Mouse (Mus musculus): Measurements from ENCODE around the gene Exosc10. TPM values are rescaled to one million over a fixed set of nuclear protein-coding genes. Genes with fewer than 3 reads are reported as not detected.

Exosc10 gene
- polyA plus RNA-seq, 1 experiment, result 33.4 TPM

DNA sequence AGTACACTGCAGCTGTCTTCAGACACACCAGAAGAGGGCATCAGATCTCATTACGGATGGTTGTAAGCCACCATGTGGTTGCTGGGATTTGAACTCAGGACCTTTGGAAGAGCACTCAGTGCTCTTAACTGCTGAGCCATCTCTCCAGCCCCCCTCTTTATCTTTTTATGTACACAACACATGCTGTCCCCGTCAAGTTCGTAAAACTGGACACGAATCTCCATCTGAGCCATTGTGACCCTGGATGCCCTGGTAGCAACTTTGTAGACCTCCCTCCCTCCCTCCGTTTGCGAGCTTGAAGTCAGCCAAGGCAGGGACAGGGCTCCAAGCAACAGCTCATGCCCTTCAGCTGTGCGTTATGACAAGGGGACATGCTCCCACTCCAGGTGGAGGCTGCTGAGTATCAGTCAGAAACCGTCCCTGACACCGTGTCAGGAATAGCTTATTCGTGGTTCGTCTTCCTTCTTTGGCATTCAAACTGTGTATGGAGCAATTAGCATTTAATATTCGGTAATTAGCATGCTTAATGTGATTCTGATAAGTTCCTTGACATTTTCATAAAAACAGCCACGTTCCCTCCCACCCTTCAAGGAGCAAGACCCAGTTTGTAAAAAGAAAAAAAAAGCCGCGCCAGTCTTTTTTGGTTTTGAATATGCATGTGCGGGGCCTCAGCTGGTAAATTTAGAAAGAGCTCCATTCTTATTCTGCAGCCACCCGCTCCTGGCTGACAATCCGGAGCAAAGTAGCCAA, 32.4 kb downstream of the Exosc10 start:
- WGBS, result 4% methylated on average over 18 of the region's 18 CpGs
- peak; percentile 17 for DNase-seq
- TF ChIP-seq CTCF (IDR thresholded peaks at IDR 0.05; ENCODE audit: insufficient read depth, low read length), result no peak
- no peak for TF ChIP-seq POLR2A (IDR thresholded peaks at IDR 0.05; ENCODE audit: borderline replicate concordance, extremely low read depth, low read depth, low read length)

DNA sequence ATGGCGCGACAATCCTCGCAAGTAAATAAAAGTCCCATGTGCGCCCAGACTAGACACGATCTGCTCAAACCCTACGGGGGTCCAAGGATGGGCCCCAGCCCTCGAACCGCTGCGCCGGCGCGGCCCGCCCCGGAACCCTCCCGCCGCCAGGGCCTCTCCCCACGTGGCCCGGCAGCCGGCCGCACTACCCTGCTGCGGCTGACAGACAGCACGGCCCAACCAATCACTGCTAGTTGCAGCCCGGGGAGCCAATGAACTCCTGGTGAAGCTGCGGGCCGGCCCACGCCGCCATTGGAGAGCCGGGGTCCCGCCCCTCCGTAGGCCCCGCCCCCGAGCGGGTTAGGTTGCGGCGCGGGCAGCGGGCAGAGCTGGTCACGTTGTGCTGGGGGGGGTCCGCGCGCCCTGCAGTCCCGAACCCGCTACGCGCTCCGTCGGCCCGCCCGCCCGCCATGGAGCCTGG, 33.0 kb downstream of the Exosc10 start, which contains the start of gene Srm:
TSS of gene Srm (plus strand) at position 333 of the 460 bp plus-strand sequence.
- under 1% methylated on average over 48 of the region's 50 CpGs for WGBS
- Histone ChIP-seq H3K4me3 (replicated peaks; ENCODE audit: extremely low read depth, low read depth, low read length) (peak within 1 kb of the TSS; percentile 82), H3K4me1 (ENCODE audit: control insufficient read depth, insufficient read depth, low read length) (peaks cover 9% of the 10 kb centered on the region)
- TF ChIP-seq CTCF (IDR thresholded peaks at IDR 0.05; ENCODE audit: insufficient read depth, low read length) (no peak), POLR2A (IDR thresholded peaks at IDR 0.05; ENCODE audit: borderline replicate concordance, extremely low read depth, low read depth, low read length) (no peak)
- peak; percentile 95 for DNase-seq

More for the DNA sequence above, 32.4 kb downstream of the Exosc10 start:
- peaks cover 9% of the 10 kb centered on the region for H3K4me1 ChIP-seq (ENCODE audit: control insufficient read depth, insufficient read depth, low read length)
- H3K4me3 ChIP-seq (replicated peaks; ENCODE audit: extremely low read depth, low read depth, low read length), result peak overlapping the region; percentile 82

DNA sequence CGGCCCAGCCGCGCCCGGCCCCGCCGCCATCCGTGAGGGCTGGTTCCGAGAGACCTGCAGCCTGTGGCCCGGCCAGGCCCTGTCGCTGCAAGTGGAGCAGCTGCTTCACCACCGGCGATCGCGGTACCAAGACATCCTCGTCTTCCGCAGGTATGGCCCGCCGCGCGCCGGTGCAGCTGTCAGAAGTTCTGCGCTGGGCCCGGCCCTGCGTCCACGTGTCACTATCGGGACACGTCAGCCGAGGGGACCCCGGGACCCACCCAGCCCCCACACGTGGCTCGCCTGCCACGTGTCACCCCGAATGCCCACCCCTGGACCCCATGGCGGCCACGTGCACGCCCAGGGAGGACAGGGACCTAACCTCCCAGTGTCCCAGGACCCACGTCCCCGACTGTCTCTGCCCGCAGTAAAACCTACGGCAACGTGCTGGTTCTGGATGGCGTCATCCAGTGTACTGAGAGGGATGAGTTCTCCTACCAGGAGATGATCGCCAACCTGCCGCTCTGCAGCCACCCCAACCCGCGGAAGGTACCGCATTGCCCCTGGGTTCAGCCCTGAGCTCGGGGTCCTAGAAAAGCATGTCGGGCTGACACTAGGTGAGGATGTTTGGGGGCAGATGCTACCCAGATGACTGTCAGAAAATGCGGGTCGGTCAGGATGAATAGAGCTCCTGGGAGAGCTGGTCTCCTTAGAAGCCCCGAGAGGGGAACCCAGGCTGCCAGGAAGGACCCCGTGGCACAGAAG, 33.6 kb downstream of the Exosc10 start:
- no peak for DNase-seq
- TF ChIP-seq CTCF (IDR thresholded peaks at IDR 0.05; ENCODE audit: insufficient read depth, low read length), result no peak
- TF ChIP-seq POLR2A (IDR thresholded peaks at IDR 0.05; ENCODE audit: borderline replicate concordance, extremely low read depth, low read depth, low read length), result no peak
- Histone ChIP-seq H3K4me3 (replicated peaks; ENCODE audit: extremely low read depth, low read depth, low read length) (peak overlapping the region; percentile 74), H3K4me1 (ENCODE audit: control insufficient read depth, insufficient read depth, low read length) (peaks cover 9% of the 10 kb centered on the region)
- under 1% methylated on average over 53 of the region's 53 CpGs for WGBS

DNA sequence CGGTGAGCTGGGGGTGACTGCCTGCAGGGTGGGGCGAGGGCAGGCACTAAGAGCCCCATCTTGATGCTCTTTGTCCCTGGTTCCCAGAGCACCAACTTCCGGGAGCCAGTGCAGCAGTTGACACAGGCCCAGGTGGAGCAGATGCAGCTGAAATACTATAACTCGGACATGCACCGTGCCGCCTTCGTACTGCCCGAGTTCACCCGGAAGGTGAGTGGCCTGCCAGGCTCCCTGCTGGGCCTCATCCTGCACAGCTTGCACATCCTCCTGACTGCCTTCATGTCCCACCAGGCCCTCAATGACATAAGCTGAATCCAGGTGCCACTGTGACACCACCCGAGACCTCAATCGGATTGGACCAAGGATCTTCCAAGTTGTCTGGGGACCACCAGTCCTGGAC, 35.8 kb downstream of the Exosc10 start:
- 95% methylated on average over 11 of the region's 11 CpGs for WGBS
- no peak for DNase-seq
- no peak overlapping the region for H3K4me3 ChIP-seq (replicated peaks; ENCODE audit: extremely low read depth, low read depth, low read length)
- peaks cover 9% of the 10 kb centered on the region for H3K4me1 ChIP-seq (ENCODE audit: control insufficient read depth, insufficient read depth, low read length)
- TF ChIP-seq CTCF (IDR thresholded peaks at IDR 0.05; ENCODE audit: insufficient read depth, low read length) (no peak), POLR2A (IDR thresholded peaks at IDR 0.05; ENCODE audit: borderline replicate concordance, extremely low read depth, low read depth, low read length) (no peak)

DNA sequence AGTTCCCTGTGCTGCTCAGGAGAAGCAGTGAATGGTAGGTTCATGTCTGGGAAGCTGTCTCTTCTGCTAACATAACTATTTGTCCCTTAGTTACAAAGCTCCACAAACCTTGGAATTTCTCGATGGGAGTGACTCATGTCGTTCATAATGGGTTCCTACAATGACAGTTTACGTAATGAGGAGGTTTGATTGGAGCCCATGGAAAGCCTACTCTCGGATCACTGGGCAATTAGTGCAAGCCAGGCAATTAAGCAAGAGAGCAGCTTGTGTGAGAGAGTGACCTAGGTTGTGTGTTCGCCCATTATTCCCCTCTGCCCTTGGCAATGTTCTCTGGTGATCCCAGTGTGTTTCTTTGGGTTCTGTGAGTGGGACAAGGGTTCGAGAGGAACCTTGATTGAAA, 37.7 kb downstream of the Exosc10 start:
- TF ChIP-seq CTCF (IDR thresholded peaks at IDR 0.05; ENCODE audit: insufficient read depth, low read length) (no peak), POLR2A (IDR thresholded peaks at IDR 0.05; ENCODE audit: borderline replicate concordance, extremely low read depth, low read depth, low read length) (no peak)

DNA sequence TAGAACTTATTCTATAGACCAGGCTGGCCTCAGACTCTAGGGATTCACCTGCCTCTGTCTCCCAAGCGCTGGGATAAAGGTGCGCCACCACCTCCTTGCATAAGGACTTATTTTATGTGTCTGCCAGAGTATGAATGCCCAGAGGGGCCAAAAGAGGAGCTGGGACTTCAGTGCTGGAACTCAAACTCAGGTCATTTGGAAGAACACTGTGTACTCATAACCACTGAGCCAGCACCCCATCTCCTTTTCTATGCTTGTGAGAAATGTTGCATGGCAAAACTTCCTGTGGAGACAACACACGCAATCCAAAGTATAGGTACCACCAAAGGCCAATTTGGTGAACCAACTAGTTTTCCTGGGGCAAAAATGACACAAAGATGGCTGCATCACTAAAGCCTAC, 38.5 kb downstream of the Exosc10 start:
- no peak for DNase-seq
- 93% methylated on average over 3 of the region's 3 CpGs for WGBS
- no peak for TF ChIP-seq POLR2A (IDR thresholded peaks at IDR 0.05; ENCODE audit: borderline replicate concordance, extremely low read depth, low read depth, low read length)
- no peak for TF ChIP-seq CTCF (IDR thresholded peaks at IDR 0.05; ENCODE audit: insufficient read depth, low read length)
- peaks cover 5% of the 10 kb centered on the region for H3K4me1 ChIP-seq (ENCODE audit: control insufficient read depth, insufficient read depth, low read length)
- no peak overlapping the region for H3K4me3 ChIP-seq (replicated peaks; ENCODE audit: extremely low read depth, low read depth, low read length)

More for the DNA sequence above, 37.7 kb downstream of the Exosc10 start:
- H3K4me1 ChIP-seq (ENCODE audit: control insufficient read depth, insufficient read depth, low read length), result peaks cover 5% of the 10 kb centered on the region
- no peak overlapping the region for H3K4me3 ChIP-seq (replicated peaks; ENCODE audit: extremely low read depth, low read depth, low read length)
- WGBS, result 82% methylated on average over 6 of the region's 6 CpGs
- DNase-seq, result no peak

DNA sequence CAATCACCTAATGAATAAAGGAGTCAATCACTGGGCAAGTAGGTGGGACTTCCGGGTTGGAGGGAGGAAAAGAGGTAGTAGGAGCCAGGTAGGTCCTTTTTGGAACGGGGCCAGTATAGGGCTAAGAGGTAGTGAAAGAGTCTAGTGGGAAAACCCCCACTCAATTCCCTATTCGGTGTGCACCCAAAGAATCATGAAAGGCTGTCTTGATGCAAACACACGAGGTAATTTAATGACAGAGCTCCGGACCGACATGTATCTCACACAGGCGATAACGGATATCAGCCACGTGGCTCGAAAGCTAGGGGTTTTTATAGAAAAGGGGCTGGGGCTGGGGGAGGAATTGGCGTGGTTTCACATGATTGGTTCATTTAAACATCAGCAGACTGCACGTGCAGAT, 40.6 kb downstream of the Exosc10 start:
- TF ChIP-seq CTCF (IDR thresholded peaks at IDR 0.05; ENCODE audit: insufficient read depth, low read length), result no peak
- no peak for TF ChIP-seq POLR2A (IDR thresholded peaks at IDR 0.05; ENCODE audit: borderline replicate concordance, extremely low read depth, low read depth, low read length)
- no peaks in the 10 kb centered on the region for H3K4me1 ChIP-seq (ENCODE audit: control insufficient read depth, insufficient read depth, low read length)
- H3K4me3 ChIP-seq (replicated peaks; ENCODE audit: extremely low read depth, low read depth, low read length), result no peak overlapping the region
- WGBS, result 96% methylated on average over 12 of the region's 12 CpGs
- DNase-seq, result no peak

DNA sequence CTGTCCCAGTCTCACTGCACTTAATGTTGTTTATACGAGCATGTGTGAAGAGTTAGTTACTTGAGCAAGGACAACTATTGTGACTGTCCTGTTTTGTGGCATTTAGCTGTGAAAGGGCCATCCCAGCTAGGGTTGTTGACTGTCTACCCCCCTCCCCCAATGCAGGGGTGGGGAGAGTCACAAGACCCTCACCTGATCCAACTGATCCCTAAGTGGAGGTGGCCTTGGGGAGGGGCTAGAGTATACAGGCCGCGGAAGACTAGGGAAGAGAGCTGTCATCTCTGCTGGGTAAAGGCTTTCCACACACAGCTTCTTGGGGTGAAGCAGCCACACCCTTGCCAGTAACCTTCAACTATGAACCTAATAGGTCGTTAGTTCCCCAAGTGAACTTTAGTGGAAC, 42.1 kb downstream of the Exosc10 start:
- TF ChIP-seq CTCF (IDR thresholded peaks at IDR 0.05; ENCODE audit: insufficient read depth, low read length), result no peak
- TF ChIP-seq POLR2A (IDR thresholded peaks at IDR 0.05; ENCODE audit: borderline replicate concordance, extremely low read depth, low read depth, low read length), result no peak
- Histone ChIP-seq H3K4me3 (replicated peaks; ENCODE audit: extremely low read depth, low read depth, low read length) (no peak overlapping the region), H3K4me1 (ENCODE audit: control insufficient read depth, insufficient read depth, low read length) (no peaks in the 10 kb centered on the region)
- DNase-seq, result no peak
- 86% methylated on average over 4 of the region's 4 CpGs for WGBS

DNA sequence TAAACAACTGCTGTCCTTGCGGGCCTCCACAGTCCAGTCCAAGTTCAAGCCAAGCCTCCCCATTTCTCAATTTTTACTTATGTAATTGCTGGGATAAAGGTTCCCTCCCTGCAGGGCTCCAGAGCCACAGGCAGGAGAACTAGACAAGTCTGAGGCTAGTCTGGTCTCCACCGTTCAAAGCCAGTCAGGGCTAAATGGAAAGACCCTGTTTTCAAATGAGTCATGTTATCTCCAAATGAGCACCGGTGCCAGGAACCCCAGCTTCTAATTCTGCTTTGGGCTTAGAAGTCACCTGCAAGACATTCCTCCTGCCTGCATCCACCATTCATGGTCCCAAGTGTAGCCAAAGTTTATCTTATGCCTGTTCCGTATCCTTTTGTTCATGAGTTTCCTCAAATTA, 43.6 kb downstream of the Exosc10 start:
- WGBS, result 55% methylated on average over 4 of the region's 4 CpGs

More for the DNA sequence above, 43.6 kb downstream of the Exosc10 start:
- TF ChIP-seq CTCF (IDR thresholded peaks at IDR 0.05; ENCODE audit: insufficient read depth, low read length), result no peak
- TF ChIP-seq POLR2A (IDR thresholded peaks at IDR 0.05; ENCODE audit: borderline replicate concordance, extremely low read depth, low read depth, low read length), result no peak
- no peak for DNase-seq
- H3K4me3 ChIP-seq (replicated peaks; ENCODE audit: extremely low read depth, low read depth, low read length), result no peak overlapping the region
- no peaks in the 10 kb centered on the region for H3K4me1 ChIP-seq (ENCODE audit: control insufficient read depth, insufficient read depth, low read length)

Data from lung, adult 2 months (tissue).